Mouse (Mus musculus): ENCODE data around the gene Adsl. TPM values are rescaled to one million over a fixed set of nuclear protein-coding genes. Genes with fewer than 3 reads are reported as not detected.
A peak's percentile ranks its signal among the peaks of the same experiment; 100 is the strongest.

Adsl gene
- total and polyA plus RNA-seq, 2 experiments from 2014 or later: 149 to 156 TPM

GRCm38 (mm10) chr15:80941468-80942040 is 6.7 kb upstream of the Adsl start:
- 0 out of 2 replicates have a peak, but pooled peaks cover 8% of the 10 kb centered on the region for H3K36me3 ChIP-seq (replicated peaks; ENCODE audit: control insufficient read depth, insufficient read depth, low read length)
- no peak overlapping the region for H3K4me2 ChIP-seq (ENCODE audit: low read depth, low read length)
- H3K9ac ChIP-seq (replicated peaks; ENCODE audit: low read depth, low read length): no peak overlapping the region
- no peaks in the 10 kb centered on the region for H3K4me1 ChIP-seq (ENCODE audit: control insufficient read depth, insufficient read depth)
- H3K27me3 ChIP-seq (ENCODE audit: control insufficient read depth, insufficient read depth, low read length): no peaks in the 10 kb centered on the region
- H3K27ac ChIP-seq (ENCODE audit: low read depth): no peak overlapping the region
- WGBS: 92% methylated on average over 6 of the region's 6 CpGs
- H3K9me3 ChIP-seq (replicated peaks; ENCODE audit: control insufficient read depth, low read length): no peaks in the 10 kb centered on the region
- no peak for TF ChIP-seq CTCF (IDR thresholded peaks at IDR 0.05; ENCODE audit: low read depth)
- TF ChIP-seq EP300 (IDR thresholded peaks at IDR 0.05; ENCODE audit: low read depth): no peak
- no peak overlapping the region for H3K4me3 ChIP-seq (ENCODE audit: low read depth, low read length)
- ATAC-seq (ENCODE audit: insufficient read depth, low read depth): no peak
- DNase-seq (ENCODE audit: low spot score): no peak

- H3K36me3 ChIP-seq (replicated peaks; ENCODE audit: control insufficient read depth, insufficient read depth, low read length): no peaks in the 10 kb centered on the region; the same call in 1 of the 2 replicates
- no peak overlapping the region for H3K9ac ChIP-seq (replicated peaks; ENCODE audit: low read depth, low read length)
- TF ChIP-seq CTCF (IDR thresholded peaks at IDR 0.05; ENCODE audit: low read depth) (peak; percentile 46), EP300 (IDR thresholded peaks at IDR 0.05; ENCODE audit: low read depth) (no peak)
- DNase-seq (ENCODE audit: low spot score) (peak; percentile 38), ATAC-seq (ENCODE audit: insufficient read depth, low read depth) (no peak)
- no peaks in the 10 kb centered on the region for H3K27me3 ChIP-seq (ENCODE audit: control insufficient read depth, insufficient read depth, low read length)
- H3K27ac ChIP-seq (ENCODE audit: low read depth): no peak overlapping the region
- H3K4me1 ChIP-seq (ENCODE audit: control insufficient read depth, insufficient read depth): 0 out of 2 replicates have a peak, but pooled peaks cover 9% of the 10 kb centered on the region
- no peaks in the 10 kb centered on the region for H3K9me3 ChIP-seq (replicated peaks; ENCODE audit: control insufficient read depth, low read length)
- WGBS: 54% methylated on average over 3 of the region's 3 CpGs
- H3K4me2 ChIP-seq (ENCODE audit: low read depth, low read length): no peak overlapping the region
- no peak overlapping the region for H3K4me3 ChIP-seq (ENCODE audit: low read depth, low read length)
These were observed 2.4 kb upstream of the Adsl start for GRCm38 (mm10) chr15:80945851-80946250.

DNA sequence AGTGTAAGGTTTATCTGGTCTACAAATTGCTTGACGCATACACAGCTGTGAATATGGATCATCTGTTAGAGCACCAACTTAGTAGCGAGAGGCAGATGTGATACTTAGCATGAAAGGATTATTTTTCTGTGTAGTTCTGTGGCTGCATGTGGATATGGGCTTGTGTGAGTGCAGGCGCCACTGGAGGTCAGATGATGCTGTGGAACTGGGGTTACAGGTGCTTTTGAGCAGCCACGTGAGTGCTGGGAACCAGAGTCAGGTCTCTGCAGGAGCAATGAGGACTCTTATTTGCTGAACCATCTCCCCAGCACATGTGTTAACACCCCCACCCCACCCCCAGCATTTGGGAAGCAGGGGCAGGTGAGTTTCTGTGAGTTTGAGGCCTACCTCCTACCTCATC is 1.1 kb downstream of the Adsl start:
- H3K4me3 ChIP-seq (ENCODE audit: low read depth, low read length): peak overlapping the region; percentile 70
- no peak for ATAC-seq (ENCODE audit: insufficient read depth, low read depth)
- H3K9me3 ChIP-seq (replicated peaks; ENCODE audit: control insufficient read depth, low read length): no peaks in the 10 kb centered on the region
- H3K9ac ChIP-seq (replicated peaks; ENCODE audit: low read depth, low read length): peak overlapping the region; percentile 61; the same call in 1 of the 2 replicates
- peak overlapping the region; percentile 63 for H3K4me2 ChIP-seq (ENCODE audit: low read depth, low read length)
- no peak overlapping the region for H3K27ac ChIP-seq (ENCODE audit: low read depth)
- 48% methylated on average over 4 of the region's 4 CpGs for WGBS
- DNase-seq (ENCODE audit: low spot score): no peak
- TF ChIP-seq EP300 (IDR thresholded peaks at IDR 0.05; ENCODE audit: low read depth): no peak
- H3K4me1 ChIP-seq (ENCODE audit: control insufficient read depth, insufficient read depth): 0 out of 2 replicates have a peak, but pooled peaks cover 9% of the 10 kb centered on the region
- peaks cover 25% of the 10 kb centered on the region for H3K36me3 ChIP-seq (replicated peaks; ENCODE audit: control insufficient read depth, insufficient read depth, low read length)
- H3K27me3 ChIP-seq (ENCODE audit: control insufficient read depth, insufficient read depth, low read length): no peaks in the 10 kb centered on the region

DNA sequence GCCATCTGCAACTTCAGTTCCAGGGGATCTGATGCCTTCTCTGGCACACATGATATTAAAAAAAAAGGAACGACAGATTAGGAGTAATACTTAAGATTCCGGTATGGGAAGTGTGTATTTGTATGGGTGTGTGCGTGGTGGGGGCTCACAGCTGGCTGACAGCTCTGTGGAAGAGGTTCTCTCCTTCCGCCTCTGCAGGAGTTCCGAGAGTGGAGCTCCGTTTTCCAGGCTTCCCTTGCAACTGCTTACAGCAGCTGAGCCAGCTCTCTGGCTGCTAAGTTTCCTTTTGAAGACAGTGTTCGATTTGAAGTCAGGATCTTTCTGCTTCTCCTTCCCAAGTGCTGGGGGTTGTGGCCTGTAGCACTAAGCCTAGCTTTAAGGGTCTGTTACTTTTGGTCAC is 1.8 kb downstream of the Adsl start:
- DNase-seq (ENCODE audit: low spot score) (no peak), ATAC-seq (ENCODE audit: insufficient read depth, low read depth) (no peak)
- Histone ChIP-seq H3K4me3 (ENCODE audit: low read depth, low read length) (no peak overlapping the region), H3K9me3 (replicated peaks; ENCODE audit: control insufficient read depth, low read length) (no peaks in the 10 kb centered on the region), H3K4me2 (ENCODE audit: low read depth, low read length) (no peak overlapping the region), H3K4me1 (ENCODE audit: control insufficient read depth, insufficient read depth) (0 out of 2 replicates have a peak, but pooled peaks cover 9% of the 10 kb centered on the region), H3K36me3 (replicated peaks; ENCODE audit: control insufficient read depth, insufficient read depth, low read length) (peaks cover 31% of the 10 kb centered on the region), H3K27me3 (ENCODE audit: control insufficient read depth, insufficient read depth, low read length) (no peaks in the 10 kb centered on the region), H3K9ac (replicated peaks; ENCODE audit: low read depth, low read length) (no peak overlapping the region; the same call in 1 of the 2 replicates), H3K27ac (ENCODE audit: low read depth) (no peak overlapping the region)
- 80% methylated on average over 7 of the region's 7 CpGs for WGBS
- TF ChIP-seq EP300 (IDR thresholded peaks at IDR 0.05; ENCODE audit: low read depth) (no peak), CTCF (IDR thresholded peaks at IDR 0.05; ENCODE audit: low read depth) (no peak)

GRCm38 (mm10) chr15:80953971-80954370 is 5.7 kb downstream of the Adsl start:
- Histone ChIP-seq H3K27ac (ENCODE audit: low read depth) (no peak overlapping the region), H3K36me3 (replicated peaks; ENCODE audit: control insufficient read depth, insufficient read depth, low read length) (peaks cover 62% of the 10 kb centered on the region), H3K27me3 (ENCODE audit: control insufficient read depth, insufficient read depth, low read length) (no peaks in the 10 kb centered on the region), H3K4me3 (ENCODE audit: low read depth, low read length) (no peak overlapping the region), H3K4me1 (ENCODE audit: control insufficient read depth, insufficient read depth) (0 out of 2 replicates have a peak, but pooled peaks cover 9% of the 10 kb centered on the region), H3K9ac (replicated peaks; ENCODE audit: low read depth, low read length) (no peak overlapping the region), H3K4me2 (ENCODE audit: low read depth, low read length) (no peak overlapping the region), H3K9me3 (replicated peaks; ENCODE audit: control insufficient read depth, low read length) (no peaks in the 10 kb centered on the region)
- ATAC-seq (ENCODE audit: insufficient read depth, low read depth) (no peak), DNase-seq (ENCODE audit: low spot score) (no peak)
- no peak for TF ChIP-seq CTCF (IDR thresholded peaks at IDR 0.05; ENCODE audit: low read depth)
- no peak for TF ChIP-seq EP300 (IDR thresholded peaks at IDR 0.05; ENCODE audit: low read depth)
- 86% methylated on average over 9 of the region's 9 CpGs for WGBS

GRCm38 (mm10) chr15:80954861-80955260 is 6.6 kb downstream of the Adsl start:
- Histone ChIP-seq H3K4me2 (ENCODE audit: low read depth, low read length) (no peak overlapping the region), H3K9me3 (replicated peaks; ENCODE audit: control insufficient read depth, low read length) (no peaks in the 10 kb centered on the region), H3K36me3 (replicated peaks; ENCODE audit: control insufficient read depth, insufficient read depth, low read length) (peaks cover 71% of the 10 kb centered on the region), H3K4me3 (ENCODE audit: low read depth, low read length) (no peak overlapping the region), H3K27me3 (ENCODE audit: control insufficient read depth, insufficient read depth, low read length) (no peaks in the 10 kb centered on the region), H3K9ac (replicated peaks; ENCODE audit: low read depth, low read length) (no peak overlapping the region), H3K4me1 (ENCODE audit: control insufficient read depth, insufficient read depth) (no peaks in the 10 kb centered on the region), H3K27ac (ENCODE audit: low read depth) (no peak overlapping the region)
- no peak for TF ChIP-seq EP300 (IDR thresholded peaks at IDR 0.05; ENCODE audit: low read depth)
- no peak for TF ChIP-seq CTCF (IDR thresholded peaks at IDR 0.05; ENCODE audit: low read depth)
- no peak for DNase-seq (ENCODE audit: low spot score)
- ATAC-seq (ENCODE audit: insufficient read depth, low read depth): no peak
- 74% methylated on average over 3 of the region's 3 CpGs for WGBS
